Mouse (Mus musculus) small intestine, adult 2 months (tissue): ENCODE data around the gene Brd2.

Experiments used
- CTCF ChIP-seq: fragments of 200-500 bp; IDR thresholded peaks from 2 replicates; pipeline ENCODE4 v1.5.1; 2012; ENCODE audit warnings: low read depth, mild to moderate bottlenecking, control low read depth, inconsistent platforms, low read length, moderate library complexity, mixed read lengths; ENCODE audit not compliant: insufficient replicate concordance, insufficient read length; ENCODE audit errors: extremely low read depth
- POLR2A ChIP-seq: fragments of 200-500 bp; IDR thresholded peaks from 2 replicates; pipeline ENCODE4 v1.6.1; 2012; ENCODE audit warnings: low read depth, mild to moderate bottlenecking, control low read depth, inconsistent platforms, low read length, moderate library complexity

- no peak for TF ChIP-seq POLR2A
- no peak for TF ChIP-seq CTCF
These were observed 8.3 kb downstream of the Brd2 start for GRCm38 (mm10) chr17:34114114-34114513.
